Mouse (Mus musculus): ENCODE results near the gene Mcub.

Gene Mcub

GRCm38 (mm10) chr3:129969432-129970395 lies at the start of gene Mcub:
Gene Mcub, minus strand, starts transcription at chr3:129970206.
- peak; percentile 47 for DNase-seq (ENCODE audit: low spot score)

GRCm38 (mm10) chr3:130012943-130013342 lies 42.9 kb upstream of the Mcub start:
- DNase-seq (ENCODE audit: low spot score): no peak

GRCm38 (mm10) chr3:130011236-130011635 lies 41.2 kb upstream of the Mcub start:
- no peak for DNase-seq (ENCODE audit: low spot score)

GRCm38 (mm10) chr3:130006141-130006540 lies 36.1 kb upstream of the Mcub start:
- no peak for DNase-seq (ENCODE audit: low spot score)

- no peak for DNase-seq (ENCODE audit: low spot score)
Measured at GRCm38 (mm10) chr3:130000926-130001325, 30.9 kb upstream of the Mcub start.

GRCm38 (mm10) chr3:129998526-129998925 lies 28.5 kb upstream of the Mcub start:
- no peak for DNase-seq (ENCODE audit: low spot score)

- no peak for DNase-seq (ENCODE audit: low spot score)
Measured at GRCm38 (mm10) chr3:129998001-129998400, 28.0 kb upstream of the Mcub start.

- DNase-seq (ENCODE audit: low spot score): no peak
Measured at GRCm38 (mm10) chr3:129997324-129997723, 27.3 kb upstream of the Mcub start.

GRCm38 (mm10) chr3:129987297-129987696 lies 17.3 kb upstream of the Mcub start:
- DNase-seq (ENCODE audit: low spot score): no peak

- DNase-seq (ENCODE audit: low spot score): no peak
Measured at GRCm38 (mm10) chr3:129985335-129985734, 15.3 kb upstream of the Mcub start.

GRCm38 (mm10) chr3:129984797-129985196 lies 14.8 kb upstream of the Mcub start:
- DNase-seq (ENCODE audit: low spot score): no peak

- DNase-seq (ENCODE audit: low spot score): peak; percentile 31
Measured at GRCm38 (mm10) chr3:129982271-129982670, 12.3 kb upstream of the Mcub start.

- DNase-seq (ENCODE audit: low spot score): no peak
Measured at GRCm38 (mm10) chr3:129981756-129982155, 11.8 kb upstream of the Mcub start.

- peak; percentile 36 for DNase-seq (ENCODE audit: low spot score)
Measured at GRCm38 (mm10) chr3:129979510-129979909, 9.5 kb upstream of the Mcub start.

GRCm38 (mm10) chr3:129978716-129979115 lies 8.7 kb upstream of the Mcub start:
- no peak for DNase-seq (ENCODE audit: low spot score)

- DNase-seq (ENCODE audit: low spot score): no peak
Measured at GRCm38 (mm10) chr3:129976317-129976716, 6.3 kb upstream of the Mcub start.

- DNase-seq (ENCODE audit: low spot score): peak; percentile 68
Measured at GRCm38 (mm10) chr3:129970529-129971515, 816 bp upstream of the Mcub start.

GRCm38 (mm10) chr3:129969031-129969430 lies 975 bp downstream of the Mcub start:
- DNase-seq (ENCODE audit: low spot score): no peak

- DNase-seq (ENCODE audit: low spot score): no peak
Measured at GRCm38 (mm10) chr3:129967874-129968273, 2.1 kb downstream of the Mcub start.

GRCm38 (mm10) chr3:129964681-129965080 lies 5.3 kb downstream of the Mcub start:
- DNase-seq (ENCODE audit: low spot score): no peak

- no peak for DNase-seq (ENCODE audit: low spot score)
Measured at GRCm38 (mm10) chr3:129962533-129962932, 7.5 kb downstream of the Mcub start.

GRCm38 (mm10) chr3:129953296-129953695 lies 16.7 kb downstream of the Mcub start:
- no peak for DNase-seq (ENCODE audit: low spot score)

Measured in embryo, embryonic 10 days (tissue).